In the genomic region with DNA sequence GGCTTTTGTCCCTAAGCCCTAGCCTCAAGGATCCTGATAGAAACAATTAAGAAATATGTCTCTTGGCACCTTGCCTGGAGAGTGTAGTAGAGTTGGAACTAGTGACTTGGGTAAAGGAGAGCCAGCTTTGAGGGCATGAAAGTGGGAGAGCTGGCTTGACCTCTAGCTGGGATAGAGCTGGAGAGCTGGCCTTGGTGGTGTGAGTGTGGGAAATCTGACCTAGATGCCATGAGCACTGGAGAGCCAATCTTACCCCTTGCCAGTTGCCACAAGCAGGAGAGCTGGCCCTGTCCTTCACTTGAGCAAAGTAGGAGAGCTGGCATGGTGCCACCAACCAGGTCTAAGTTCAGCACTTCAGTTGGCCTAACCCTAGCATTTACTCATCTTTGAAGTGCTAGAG, we compare ENCODE assay signal across 11 mouse cellular contexts.
A peak's percentile ranks its signal among the peaks of the same experiment; 100 is the strongest.
DNase-seq lines count a peak whose midpoint lies in the region; ATAC-seq and TF ChIP-seq lines count a peak whose summit lies in the region.
"Had no signal": no experiment of that assay in that cellular context is flagged by ENCODE, and none has a peak within 500 bp of the region (broad histone marks: within the 10 kb centered on the region; RNA-seq: fewer than 3 reads in every experiment).

No protein-coding gene starts in this region.

- no peaks in the 10 kb centered on the region for H3K27me3 ChIP-seq in forebrain, postnatal 0 days (ENCODE audit: insufficient read depth, low read length)

- no peak overlapping the region for H3K9ac ChIP-seq in forebrain, postnatal 0 days

- H3K9me3 ChIP-seq in forebrain, postnatal 0 days (ENCODE audit: low read length), result no peaks in the 10 kb centered on the region

- H3K27ac ChIP-seq in forebrain, postnatal 0 days (ENCODE audit: low read depth, low read length), result no peak overlapping the region

- ATAC-seq in forebrain, postnatal 0 days, result no peak
- ATAC-seq: intestine, embryonic 16.5 days had no signal

- H3K4me1 ChIP-seq in forebrain, postnatal 0 days (ENCODE audit: insufficient read depth), result no peaks in the 10 kb centered on the region

- H3K36me3 ChIP-seq in forebrain, postnatal 0 days (ENCODE audit: insufficient read depth), result no peaks in the 10 kb centered on the region

- H3K4me2 ChIP-seq in forebrain, postnatal 0 days (ENCODE audit: low read depth), result no peak overlapping the region

- peak; percentile 25 for DNase-seq in gastrocnemius, postnatal 10 days
- DNase-seq in gastrocnemius, postnatal 4 days (ENCODE audit: low spot score in 2 of 2), result no peak
- DNase-seq in ovary, adult 18-20 months (ENCODE audit: low spot score), result peak; percentile 8
- no peak for DNase-seq in ovary, postnatal 14 days (ENCODE audit: low spot score)
- DNase-seq in kidney, adult 8-10 months, result peak; percentile 7 to 23
- DNase-seq in thymus, postnatal 0 days (ENCODE audit: low spot score), result no peak
- DNase-seq in forebrain, postnatal 0 days, result no peak
- no peak for DNase-seq in cerebellum, adult 9-10 months
- DNase-seq: embryo, embryonic 11 days; layer of hippocampus, postnatal 36 days had no signal

- no peak for TF ChIP-seq CTCF in forebrain, postnatal 0 days (IDR thresholded peaks at IDR 0.05; ENCODE audit: low read depth)

- no peak overlapping the region for H3K4me3 ChIP-seq in forebrain, postnatal 0 days (ENCODE audit: low read depth, low read length)

Comparison
In these comparisons a context has a peak if more than half of its experiments do, and no peak if none do; other contexts are left out.
1. DNase-seq: peak in gastrocnemius, postnatal 10 days (single experiment), ovary, adult 18-20 months (single experiment) and kidney, adult 8-10 months (2 of 2); none in gastrocnemius, postnatal 4 days (0 of 2), ovary, postnatal 14 days (single experiment), thymus, postnatal 0 days (single experiment), forebrain, postnatal 0 days (single experiment) and cerebellum, adult 9-10 months (single experiment).